Mouse (Mus musculus): ENCODE results near the gene Fyttd1. TPM values are rescaled to one million over a fixed set of nuclear protein-coding genes. Genes with fewer than 3 reads are reported as not detected.
A peak's percentile ranks its signal among the peaks of the same experiment; 100 is the strongest.

The Fyttd1 gene
- total and polyA plus RNA-seq, 2 experiments from 2014 or later, result 56.9 to 139 TPM

GRCm38 (mm10) chr16:32942694-32943093 is 65.4 kb downstream of the Fyttd1 start:
- H3K27me3 ChIP-seq (ENCODE audit: insufficient read depth, low read length), result no peaks in the 10 kb centered on the region
- no peaks in the 10 kb centered on the region for H3K36me3 ChIP-seq (ENCODE audit: insufficient read depth, low read length)
- no peak overlapping the region for H3K4me2 ChIP-seq (ENCODE audit: low read depth, low read length, poor library complexity, severe bottlenecking)
- H3K9me3 ChIP-seq (ENCODE audit: low read length), result no peaks in the 10 kb centered on the region
- no peak for ATAC-seq (ENCODE audit: low FRiP score)
- DNase-seq (ENCODE audit: low spot score), result peak; percentile 32
- 91% methylated on average over 5 of the region's 5 CpGs for WGBS
- H3K4me1 ChIP-seq (ENCODE audit: insufficient read depth, low read length), result no peaks in the 10 kb centered on the region
- H3K27ac ChIP-seq (ENCODE audit: low read depth, low read length), result no peak overlapping the region
- no peak for TF ChIP-seq CTCF (IDR thresholded peaks at IDR 0.05)
- H3K9ac ChIP-seq (replicated peaks; ENCODE audit: low read length, poor library complexity, severe bottlenecking), result no peak overlapping the region
- no peak overlapping the region for H3K4me3 ChIP-seq (ENCODE audit: low read depth, low read length)

GRCm38 (mm10) chr16:32945379-32945778 is 68.1 kb downstream of the Fyttd1 start:
- Histone ChIP-seq H3K36me3 (ENCODE audit: insufficient read depth, low read length) (no peaks in the 10 kb centered on the region), H3K4me1 (ENCODE audit: insufficient read depth, low read length) (no peaks in the 10 kb centered on the region), H3K4me2 (ENCODE audit: low read depth, low read length, poor library complexity, severe bottlenecking) (no peak overlapping the region), H3K27me3 (ENCODE audit: insufficient read depth, low read length) (no peaks in the 10 kb centered on the region), H3K4me3 (ENCODE audit: low read depth, low read length) (no peak overlapping the region), H3K9ac (replicated peaks; ENCODE audit: low read length, poor library complexity, severe bottlenecking) (no peak overlapping the region), H3K27ac (ENCODE audit: low read depth, low read length) (no peak overlapping the region), H3K9me3 (ENCODE audit: low read length) (no peaks in the 10 kb centered on the region)
- no peak for TF ChIP-seq CTCF (IDR thresholded peaks at IDR 0.05)
- ATAC-seq (ENCODE audit: low FRiP score), result no peak
- peak; percentile 25 for DNase-seq (ENCODE audit: low spot score)
- 39% methylated on average over 5 of the region's 5 CpGs for WGBS

- no peak for TF ChIP-seq CTCF (IDR thresholded peaks at IDR 0.05)
- no peak overlapping the region for H3K9ac ChIP-seq (replicated peaks; ENCODE audit: low read length, poor library complexity, severe bottlenecking)
- H3K27ac ChIP-seq (ENCODE audit: low read depth, low read length), result no peak overlapping the region
- H3K4me3 ChIP-seq (ENCODE audit: low read depth, low read length), result no peak overlapping the region
- H3K36me3 ChIP-seq (ENCODE audit: insufficient read depth, low read length), result peaks cover 3% of the 10 kb centered on the region; the same call in 1 of the 2 replicates
- no peaks in the 10 kb centered on the region for H3K9me3 ChIP-seq (ENCODE audit: low read length)
- DNase-seq (ENCODE audit: low spot score) (no peak), ATAC-seq (ENCODE audit: low FRiP score) (no peak)
- no peaks in the 10 kb centered on the region for H3K27me3 ChIP-seq (ENCODE audit: insufficient read depth, low read length)
- no peaks in the 10 kb centered on the region for H3K4me1 ChIP-seq (ENCODE audit: insufficient read depth, low read length)
- 73% methylated on average over 8 of the region's 8 CpGs for WGBS
- H3K4me2 ChIP-seq (ENCODE audit: low read depth, low read length, poor library complexity, severe bottlenecking), result no peak overlapping the region
Measured at GRCm38 (mm10) chr16:32948016-32948415, 70.7 kb downstream of the Fyttd1 start.

- H3K9me3 ChIP-seq (ENCODE audit: low read length), result no peaks in the 10 kb centered on the region
- H3K27ac ChIP-seq (ENCODE audit: low read depth, low read length), result no peak overlapping the region
- TF ChIP-seq CTCF (IDR thresholded peaks at IDR 0.05), result no peak
- peaks cover 3% of the 10 kb centered on the region; the same call in 1 of the 2 replicates for H3K36me3 ChIP-seq (ENCODE audit: insufficient read depth, low read length)
- DNase-seq (ENCODE audit: low spot score) (no peak), ATAC-seq (ENCODE audit: low FRiP score) (no peak)
- no peak overlapping the region for H3K4me2 ChIP-seq (ENCODE audit: low read depth, low read length, poor library complexity, severe bottlenecking)
- H3K4me1 ChIP-seq (ENCODE audit: insufficient read depth, low read length), result no peaks in the 10 kb centered on the region
- no peak overlapping the region for H3K4me3 ChIP-seq (ENCODE audit: low read depth, low read length)
- H3K27me3 ChIP-seq (ENCODE audit: insufficient read depth, low read length), result no peaks in the 10 kb centered on the region
- 85% methylated on average over 5 of the region's 5 CpGs for WGBS
- no peak overlapping the region for H3K9ac ChIP-seq (replicated peaks; ENCODE audit: low read length, poor library complexity, severe bottlenecking)
Measured at GRCm38 (mm10) chr16:32948656-32949055, 71.4 kb downstream of the Fyttd1 start.

- ATAC-seq (ENCODE audit: low FRiP score), result no peak
- no peak for DNase-seq (ENCODE audit: low spot score)
- H3K4me1 ChIP-seq (ENCODE audit: insufficient read depth, low read length), result no peaks in the 10 kb centered on the region
Measured at GRCm38 (mm10) chr16:32949281-32949680, 72.0 kb downstream of the Fyttd1 start.

DNA sequence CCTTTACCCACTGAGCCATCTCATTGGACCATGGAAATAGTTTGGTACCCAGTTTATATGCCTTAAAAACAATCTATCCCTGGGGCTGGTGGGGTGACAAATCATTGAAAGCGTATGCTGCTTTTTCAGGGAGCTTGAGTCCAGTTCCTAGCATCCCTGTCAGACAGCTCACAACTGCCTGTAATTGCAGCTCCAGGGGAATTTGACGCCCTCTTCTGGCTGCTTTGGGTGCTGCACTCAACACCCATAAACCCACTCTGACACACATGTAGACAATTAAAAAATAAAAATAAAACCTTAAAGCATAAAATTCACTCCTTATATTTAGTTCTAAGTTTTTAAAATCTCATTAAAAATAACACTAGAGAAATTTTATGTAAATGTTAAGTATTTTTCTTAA is 73.8 kb downstream of the Fyttd1 start:
- Histone ChIP-seq H3K36me3 (ENCODE audit: insufficient read depth, low read length) (peaks cover 11% of the 10 kb centered on the region), H3K4me2 (ENCODE audit: low read depth, low read length, poor library complexity, severe bottlenecking) (no peak overlapping the region), H3K27me3 (ENCODE audit: insufficient read depth, low read length) (no peaks in the 10 kb centered on the region), H3K27ac (ENCODE audit: low read depth, low read length) (no peak overlapping the region), H3K4me1 (ENCODE audit: insufficient read depth, low read length) (no peaks in the 10 kb centered on the region), H3K9ac (replicated peaks; ENCODE audit: low read length, poor library complexity, severe bottlenecking) (no peak overlapping the region), H3K4me3 (ENCODE audit: low read depth, low read length) (no peak overlapping the region), H3K9me3 (ENCODE audit: low read length) (no peaks in the 10 kb centered on the region)
- ATAC-seq (ENCODE audit: low FRiP score), result no peak
- WGBS, result 88% methylated on average over 2 of the region's 2 CpGs
- TF ChIP-seq CTCF (IDR thresholded peaks at IDR 0.05), result peak; percentile 23
- DNase-seq (ENCODE audit: low spot score), result no peak

More at GRCm38 (mm10) chr16:32949281-32949680, 72.0 kb downstream of the Fyttd1 start:
- Histone ChIP-seq H3K4me2 (ENCODE audit: low read depth, low read length, poor library complexity, severe bottlenecking) (no peak overlapping the region), H3K4me3 (ENCODE audit: low read depth, low read length) (no peak overlapping the region), H3K9ac (replicated peaks; ENCODE audit: low read length, poor library complexity, severe bottlenecking) (no peak overlapping the region), H3K36me3 (ENCODE audit: insufficient read depth, low read length) (peaks cover 3% of the 10 kb centered on the region; the same call in 1 of the 2 replicates), H3K27ac (ENCODE audit: low read depth, low read length) (no peak overlapping the region), H3K9me3 (ENCODE audit: low read length) (no peaks in the 10 kb centered on the region), H3K27me3 (ENCODE audit: insufficient read depth, low read length) (no peaks in the 10 kb centered on the region)
- TF ChIP-seq CTCF (IDR thresholded peaks at IDR 0.05), result no peak
